8 mouse cellular contexts compared by ENCODE assay signal in genomic region chr13:38580601-38581457, GRCm38 (mm10). TPM values are rescaled to one million over a fixed set of nuclear protein-coding genes. Genes with fewer than 3 reads are reported as not detected.
DNase-seq lines count a peak whose midpoint lies in the region; ATAC-seq lines count a peak whose summit lies in the region.

No protein-coding gene starts in this region.

- no peak overlapping the region for H3K4me3 ChIP-seq in forebrain, embryonic 11.5 days (ENCODE audit: low read depth, low read length)
- no peak overlapping the region for H3K4me3 ChIP-seq in forebrain, embryonic 16.5 days (replicated peaks; ENCODE audit: low read length)
- peak overlapping the region; percentile 32 for H3K4me3 ChIP-seq in heart, embryonic 11.5 days (ENCODE audit: low read depth, low read length)

- WGBS in forebrain, embryonic 11.5 days = 72% methylated on average over 11 of the region's 11 CpGs
- 72% methylated on average over 11 of the region's 11 CpGs for WGBS in forebrain, embryonic 16.5 days
- 46% methylated on average over 11 of the region's 11 CpGs for WGBS in heart, embryonic 11.5 days (ENCODE audit: insufficient replicate concordance)

- H3K4me2 ChIP-seq in forebrain, embryonic 11.5 days (ENCODE audit: low read depth, low read length, severe bottlenecking) = no peak overlapping the region
- no peak overlapping the region for H3K4me2 ChIP-seq in forebrain, embryonic 16.5 days (ENCODE audit: low read length)
- H3K4me2 ChIP-seq in heart, embryonic 11.5 days = peak overlapping the region; percentile 63

- no peaks in the 10 kb centered on the region for H3K36me3 ChIP-seq in forebrain, embryonic 11.5 days (ENCODE audit: control insufficient read depth, insufficient read depth, low read length)
- H3K36me3 ChIP-seq in forebrain, embryonic 16.5 days (ENCODE audit: control insufficient read depth, insufficient read depth) = no peaks in the 10 kb centered on the region
- H3K36me3 ChIP-seq in heart, embryonic 11.5 days (ENCODE audit: control insufficient read depth, insufficient read depth, low read length) = no peaks in the 10 kb centered on the region

- no peaks in the 10 kb centered on the region for H3K9me3 ChIP-seq in forebrain, embryonic 11.5 days (ENCODE audit: control insufficient read depth, low read length)
- no peaks in the 10 kb centered on the region for H3K9me3 ChIP-seq in forebrain, embryonic 16.5 days (ENCODE audit: control insufficient read depth, low read length)
- H3K9me3 ChIP-seq in heart, embryonic 11.5 days (replicated peaks; ENCODE audit: control insufficient read depth, low read length) = no peaks in the 10 kb centered on the region

- no peak overlapping the region for H3K9ac ChIP-seq in forebrain, embryonic 11.5 days (ENCODE audit: low read length)
- H3K9ac ChIP-seq in forebrain, embryonic 16.5 days (replicated peaks; ENCODE audit: low read depth, low read length) = no peak overlapping the region
- no peak overlapping the region for H3K9ac ChIP-seq in heart, embryonic 11.5 days (ENCODE audit: low read depth, low read length)

- no peak overlapping the region for H3K27ac ChIP-seq in forebrain, embryonic 11.5 days (ENCODE audit: low read depth, low read length)
- no peak overlapping the region for H3K27ac ChIP-seq in forebrain, embryonic 16.5 days (ENCODE audit: low read length)
- H3K27ac ChIP-seq in heart, embryonic 11.5 days (ENCODE audit: low read depth, low read length) = peak overlapping the region; percentile 37; the same call in 1 of the 2 replicates

- no peaks in the 10 kb centered on the region for H3K27me3 ChIP-seq in forebrain, embryonic 11.5 days (ENCODE audit: control insufficient read depth, insufficient read depth, low read length)
- H3K27me3 ChIP-seq in forebrain, embryonic 16.5 days (replicated peaks; ENCODE audit: control insufficient read depth, insufficient read depth, low read length) = no peaks in the 10 kb centered on the region
- no peaks in the 10 kb centered on the region for H3K27me3 ChIP-seq in heart, embryonic 11.5 days (ENCODE audit: control insufficient read depth, insufficient read depth, low read length)

- no peak for ATAC-seq in forebrain, embryonic 11.5 days (replicated peaks; ENCODE audit: low FRiP score)
- no peak for ATAC-seq in forebrain, embryonic 16.5 days
- peak; percentile 74 for ATAC-seq in heart, embryonic 11.5 days (replicated peaks; ENCODE audit: insufficient number of reproducible peaks, low FRiP score, low TSS enrichment)

- peak; percentile 56 for DNase-seq in forebrain, embryonic 11.5 days (ENCODE audit: low spot score)
- DNase-seq in R1 (ENCODE audit: low read depth, low spot score) = peak; percentile 73
- peak; percentile 17 to 19 for DNase-seq in cerebellum, postnatal 36 days
- peak; percentile 81 for DNase-seq in kidney, postnatal 10 days
- peak; percentile 83 for DNase-seq in lung, postnatal 14 days
- peak; percentile 52 to 75 for DNase-seq in spleen, postnatal 4 days (ENCODE audit: low spot score in 2 of 2)

- H3K4me1 ChIP-seq in forebrain, embryonic 11.5 days (replicated peaks; ENCODE audit: control insufficient read depth, insufficient read depth, low read length) = no peaks in the 10 kb centered on the region
- no peaks in the 10 kb centered on the region for H3K4me1 ChIP-seq in forebrain, embryonic 16.5 days (replicated peaks; ENCODE audit: control insufficient read depth, insufficient read depth, low read length)
- H3K4me1 ChIP-seq in heart, embryonic 11.5 days (ENCODE audit: control insufficient read depth, insufficient read depth, low read length) = peaks cover 14% of the 10 kb centered on the region; the same call in 1 of the 2 replicates

RNA-seq across cellular contexts. Expression of gene Txndc5, which starts 52.2 kb away (rescaled TPM):
- 122 and 137 TPM in 2 replicates for polyA plus RNA-seq in forebrain, embryonic 11.5 days (2014; fragmentation: Nextera tagmentation; extraction: Ambion mirVana)
- 59.8 and 68.9 TPM in 2 replicates for polyA plus RNA-seq in forebrain, embryonic 16.5 days (2015; fragmentation: Nextera tagmentation; extraction: Ambion mirVana)
- 205 and 250 TPM in 2 replicates for polyA plus RNA-seq in heart, embryonic 11.5 days (2014; fragmentation: Nextera tagmentation; extraction: Ambion mirVana)

RNA-seq across cellular contexts. Expression of gene Bloc1s5, which starts 54.1 kb away (rescaled TPM):
- polyA plus RNA-seq in forebrain, embryonic 11.5 days (2014; fragmentation: Nextera tagmentation; extraction: Ambion mirVana) = 22.2 and 25.2 TPM in 2 replicates
- 20.1 and 25.1 TPM in 2 replicates for polyA plus RNA-seq in forebrain, embryonic 16.5 days (2015; fragmentation: Nextera tagmentation; extraction: Ambion mirVana)
- 17.9 and 18.9 TPM in 2 replicates for polyA plus RNA-seq in heart, embryonic 11.5 days (2014; fragmentation: Nextera tagmentation; extraction: Ambion mirVana)

Comparison
In these comparisons a context has a peak if more than half of its experiments do, and no peak if none do; other contexts are left out.
1. DNase-seq: peak in every context shown above with its lines; median percentile 83 in lung, postnatal 14 days; 81 in kidney, postnatal 10 days; 73 in R1; 64 in spleen, postnatal 4 days; 56 in forebrain, embryonic 11.5 days; 18 in cerebellum, postnatal 36 days.